Mouse (Mus musculus) CH12.LX (cell line): Measurements from ENCODE around the gene Neb. TPM values are rescaled to one million over a fixed set of nuclear protein-coding genes. Genes with fewer than 3 reads are reported as not detected.
A peak's percentile ranks its signal among the peaks of the same experiment; 100 is the strongest.

Source experiments
- DNase-seq: peaks from one replicate; pipeline ENCODE4 v3.0.0-alpha.2; 2013; ENCODE audit errors: extremely low read depth
- H3K27ac ChIP-seq: 2 replicates; pipeline ENCODE4 v1.5.1; 2012; ENCODE audit warnings: low read depth, mild to moderate bottlenecking, control low read depth, moderate library complexity; ENCODE audit not compliant: insufficient read depth
- H3K27me3 ChIP-seq: replicated peaks from 2 replicates; pipeline ENCODE3; 2012; ENCODE audit warnings: inconsistent platforms
- H3K36me3 ChIP-seq, 2 experiments: replicated peaks in 1 of 2; 2 replicates each; pipeline versions ENCODE3 to v1.6.1; 2012; ENCODE audit warnings: inconsistent platforms in 1 of 2, low read length in 1 of 2, mild to moderate bottlenecking in 1 of 2, mixed read lengths in 1 of 2, moderate library complexity in 1 of 2; ENCODE audit not compliant: control insufficient read depth in 1 of 2, insufficient read depth in 1 of 2
- H3K4me1 ChIP-seq, 2 experiments: 2 replicates each; pipeline ENCODE4 v1.6.1; 2012; ENCODE audit warnings: inconsistent platforms in 1 of 2, moderate library complexity in 1 of 2; ENCODE audit not compliant: insufficient read depth in 2 of 2, control insufficient read depth in 1 of 2
- H3K4me2 ChIP-seq: 2 replicates; pipeline ENCODE4 v1.6.1; 2012; ENCODE audit warnings: low read depth, mild to moderate bottlenecking, control low read depth; ENCODE audit not compliant: poor library complexity, insufficient read depth, severe bottlenecking
- H3K4me3 ChIP-seq, 3 experiments: fragments of 150-350 bp in 1 of 3; sonication (generic) in 1 of 3; replicated peaks in 1 of 3; 2 replicates each; pipeline versions ENCODE3 to v1.5.1; 2011 to 2012; ENCODE audit warnings: low read depth in 2 of 3, low read length in 2 of 3, mild to moderate bottlenecking in 2 of 3, moderate library complexity in 2 of 3, control low read depth in 1 of 3, improper control_type of control experiment in 1 of 3, inconsistent platforms in 1 of 3, mixed read lengths in 1 of 3; ENCODE audit not compliant: poor library complexity in 1 of 3
- H3K79me2 ChIP-seq: replicated peaks from 2 replicates; pipeline ENCODE4 v1.6.1; 2012; ENCODE audit warnings: mild to moderate bottlenecking, moderate library complexity; ENCODE audit not compliant: control insufficient read depth, poor library complexity, insufficient read depth, severe bottlenecking; ENCODE audit errors: extremely low read depth
- H3K9ac ChIP-seq: 2 replicates; pipeline ENCODE4 v1.6.1; 2012; ENCODE audit warnings: low read depth, mild to moderate bottlenecking, control low read depth, moderate library complexity; ENCODE audit not compliant: insufficient read depth
- H3K9me3 ChIP-seq: replicated peaks from 2 replicates; pipeline ENCODE3; 2012; ENCODE audit warnings: low read length, inconsistent platforms, mixed read lengths
- CHD1 ChIP-seq: IDR thresholded peaks from 2 replicates; pipeline ENCODE4 v1.6.1; 2012; ENCODE audit warnings: low read depth, low read length, improper control_type of control experiment, inconsistent platforms
- CHD2 ChIP-seq: IDR thresholded peaks from 2 replicates; pipeline ENCODE4 v1.6.1; 2011; ENCODE audit warnings: low read length, improper control_type of control experiment
- CTCF ChIP-seq, 2 experiments: IDR thresholded peaks in 1 of 2; conservative IDR thresholded peaks in 1 of 2; 2 replicates each; pipeline ENCODE4 v1.5.1; 2011 to 2012; ENCODE audit warnings: low read depth in 2 of 2, low read length in 2 of 2, improper control_type of control experiment in 1 of 2, inconsistent platforms in 1 of 2, mild to moderate bottlenecking in 1 of 2, moderate library complexity in 1 of 2
- ETS1 ChIP-seq: conservative IDR thresholded peaks from 2 replicates; pipeline ENCODE4 v1.6.1; 2012; ENCODE audit warnings: low read depth, mild to moderate bottlenecking, inconsistent platforms, low read length, improper control_type of control experiment, moderate library complexity
- KAT2A ChIP-seq: IDR thresholded peaks from 2 replicates; pipeline ENCODE4 v1.6.1; 2012; ENCODE audit warnings: low read length, improper control_type of control experiment, inconsistent platforms; ENCODE audit not compliant: insufficient replicate concordance
- MAZ ChIP-seq: IDR thresholded peaks from 2 replicates; pipeline ENCODE4 v1.6.1; 2012; ENCODE audit warnings: low read depth, mild to moderate bottlenecking, inconsistent platforms, low read length, improper control_type of control experiment, moderate library complexity
- MXI1 ChIP-seq: IDR thresholded peaks from 2 replicates; pipeline ENCODE4 v1.6.1; 2011; ENCODE audit warnings: mild to moderate bottlenecking, low read depth, low read length, improper control_type of control experiment
- PAX5 ChIP-seq: IDR thresholded peaks from 2 replicates; pipeline ENCODE4 v1.6.1; 2012; ENCODE audit warnings: low read length, inconsistent platforms, mixed read lengths
- POLR2AphosphoS2 ChIP-seq: IDR thresholded peaks from 2 replicates; pipeline ENCODE4 v1.6.1; 2011; ENCODE audit warnings: low read depth, low read length, improper control_type of control experiment
- RAD21 ChIP-seq: IDR thresholded peaks from 2 replicates; pipeline ENCODE4 v1.6.1; 2011; ENCODE audit warnings: low read depth, mild to moderate bottlenecking, low read length, improper control_type of control experiment, moderate library complexity
- SMC3 ChIP-seq: IDR thresholded peaks from 2 replicates; pipeline ENCODE4 v1.6.1; 2011; ENCODE audit warnings: low read depth, low read length, improper control_type of control experiment
- TBP ChIP-seq: conservative IDR thresholded peaks from 2 replicates; pipeline ENCODE4 v1.6.1; 2011; ENCODE audit warnings: low read depth, low read length, improper control_type of control experiment
- dilution Hi-C: fragments of 300-500 bp; cut with MboI; formaldehyde crosslinking; loops from 2 replicates; pipeline ENCODE4 v1.14.3; 2020; ENCODE audit warnings: low sequenced_read_pairs; ENCODE audit not compliant: extremely low pct_unique_long_range_greater_than_20kb, extremely low pct_ligation_motif_present
- in situ Hi-C: fragments of 300-500 bp; cut with MboI; formaldehyde crosslinking; loops from 3 replicates; pipeline ENCODE4 v1.14.3; 2019; ENCODE audit warnings: low sequenced_read_pairs, low pct_ligation_motif_present, low pct_unique_long_range_greater_than_20kb, mixed read lengths
- polyA plus RNA-seq: library from polyadenylated mRNA; unstranded; fragments of >175 nt; gene quantifications from 2 replicates; pipeline ENCODE4 v1.2.1, GENCODE M21; 2012; ENCODE audit warnings: low read depth; ENCODE audit not compliant: insufficient read length
- total RNA-seq, 2 experiments: library from RNA; depleted of rRNA; stranded (reverse); fragments of 300-350 nt in 1 of 2; fragments of >200 nt in 1 of 2; gene quantifications; 2 replicates each; pipeline ENCODE4 v1.2.3; 2012 to 2014

Neb gene
- total and polyA plus RNA-seq, 3 experiments, result 1.5 to 1.8 (median 1.7) TPM

- dilution Hi-C loops (no loop called here), in situ Hi-C loops (no loop called here)
- TF ChIP-seq TBP, result no peak
- TF ChIP-seq MAZ, result no peak
- TF ChIP-seq SMC3, result no peak
- TF ChIP-seq ETS1, result no peak
- TF ChIP-seq CHD2, result no peak
- no peak for TF ChIP-seq PAX5
- TF ChIP-seq MXI1, result no peak
- no peak for TF ChIP-seq CHD1
- H3K27ac ChIP-seq, result no peak overlapping the region
- no peaks in the 10 kb centered on the region for H3K9me3 ChIP-seq
- H3K4me1 ChIP-seq, result no peaks in the 10 kb centered on the region
- H3K27me3 ChIP-seq, result no peaks in the 10 kb centered on the region
- no peak overlapping the region for H3K4me2 ChIP-seq
- no peak for DNase-seq
- no peak overlapping the region for H3K4me3 ChIP-seq
- H3K9ac ChIP-seq, result no peak overlapping the region
- H3K36me3 ChIP-seq, result no peaks in the 10 kb centered on the region
- no peaks in the 10 kb centered on the region for H3K79me2 ChIP-seq
Measured at GRCm38 (mm10) chr2:52270911-52271310, 107.4 kb downstream of the Neb start.

GRCm38 (mm10) chr2:52262149-52262548 is 116.1 kb downstream of the Neb start:
- peak; percentile 24 for DNase-seq
- H3K9ac ChIP-seq, result no peak overlapping the region
- no peaks in the 10 kb centered on the region for H3K27me3 ChIP-seq
- H3K4me2 ChIP-seq, result no peak overlapping the region
- H3K4me1 ChIP-seq, result no peaks in the 10 kb centered on the region
- no peaks in the 10 kb centered on the region for H3K9me3 ChIP-seq
- H3K4me3 ChIP-seq, result no peak overlapping the region
- H3K36me3 ChIP-seq, result no peaks in the 10 kb centered on the region
- dilution Hi-C loops (no loop called here), in situ Hi-C loops (no loop called here)
- TF ChIP-seq SMC3, result peak; percentile 69
- TF ChIP-seq CTCF (conservative IDR thresholded peaks at IDR 0.05 in 1 of 2, IDR thresholded peaks at IDR 0.05 in 1 of 2; ENCODE audit: low read depth in 2 of 2, low read length in 2 of 2), result peak; percentile 37 to 87; a peak in 3 of 4 replicates
- TF ChIP-seq ETS1, result no peak
- peak; percentile 90 for TF ChIP-seq RAD21
- no peak overlapping the region for H3K27ac ChIP-seq
- no peaks in the 10 kb centered on the region for H3K79me2 ChIP-seq

GRCm38 (mm10) chr2:52252037-52252436 is 126.2 kb downstream of the Neb start:
- DNase-seq, result no peak
- no peak overlapping the region for H3K27ac ChIP-seq
- no peak overlapping the region for H3K9ac ChIP-seq
- H3K79me2 ChIP-seq, result no peaks in the 10 kb centered on the region
- dilution Hi-C loops (no loop called here), in situ Hi-C loops (no loop called here)
- TF ChIP-seq TBP (no peak), MAZ (no peak), POLR2AphosphoS2 (no peak), KAT2A (no peak)
- TF ChIP-seq, all 38 proteins: peak for 0
- Histone ChIP-seq H3K4me1 (peaks cover 0 to 4% of the 10 kb centered on the region in 2 experiments; a peak in 1 of 4 replicates), H3K4me2 (no peak overlapping the region), H3K36me3 (no peaks in the 10 kb centered on the region), H3K9me3 (no peaks in the 10 kb centered on the region), H3K27me3 (no peaks in the 10 kb centered on the region), H3K4me3 (no peak overlapping the region)
